ENCODE assay signal across 7 mouse cellular contexts in genomic region chr4:16254544-16254943, GRCm38 (mm10).
DNase-seq lines count a peak whose midpoint lies in the region.

No protein-coding gene starts in this region.

- DNase-seq in kidney, adult 9 months = peak; percentile 22
- DNase-seq in kidney, adult 11 months = no peak
- DNase-seq in 416B (ENCODE audit: low read depth) = peak; percentile 66
- DNase-seq in CD4-positive helper T cell, adult 2 months (ENCODE audit: low read depth, low spot score) = peak; percentile 3
- peak; percentile 7 for DNase-seq in embryo, embryonic 11.5 days (ENCODE audit: low read depth, low spot score)
- DNase-seq in naive thymus-derived CD4-positive, alpha-beta T cell, adult 2 months (ENCODE audit: low read depth) = peak; percentile 2
- DNase-seq in thymus, postnatal 10 days (ENCODE audit: low spot score in 2 of 2) = no peak

Comparison
In these comparisons a context has a peak if more than half of its experiments do, and no peak if none do; other contexts are left out.
1. DNase-seq: peak in kidney, adult 9 months (single experiment), 416B (single experiment), CD4-positive helper T cell, adult 2 months (single experiment), embryo, embryonic 11.5 days (single experiment) and naive thymus-derived CD4-positive, alpha-beta T cell, adult 2 months (single experiment); none in kidney, adult 11 months (single experiment) and thymus, postnatal 10 days (0 of 2).